Mouse (Mus musculus) left cerebral cortex, adult 8-10 months (tissue): ENCODE measurements around the gene Chst12. TPM values are rescaled to one million over a fixed set of nuclear protein-coding genes. Genes with fewer than 3 reads are reported as not detected.

Experiments
- DNase-seq, 2 experiments: peaks; one replicate each; pipeline ENCODE4 v3.0.0; 2022; ENCODE audit warnings: low spot score in 2 of 2
- total RNA-seq, 4 experiments: library from RNA; stranded (reverse); gene quantifications; 2 replicates each; pipeline ENCODE4 v1.2.4; 2022

Gene Chst12
- total RNA-seq, 4 experiments from 2014 or later, result 17.4 to 20.2 (median 18.7) TPM

- DNase-seq, result no peak
Measured at GRCm38 (mm10) chr5:140517159-140517920, 12.0 kb downstream of the Chst12 start.

GRCm38 (mm10) chr5:140517921-140518230, 12.5 kb downstream of the Chst12 start:
- no peak for DNase-seq

GRCm38 (mm10) chr5:140521196-140521595, 15.8 kb downstream of the Chst12 start:
- DNase-seq, result no peak

GRCm38 (mm10) chr5:140526754-140527153, 21.4 kb downstream of the Chst12 start:
- no peak for DNase-seq

GRCm38 (mm10) chr5:140538111-140538683, 32.8 kb downstream of the Chst12 start:
- no peak for DNase-seq

- peak in 1 of 2 experiments; percentile 83 for DNase-seq
Measured at GRCm38 (mm10) chr5:140540106-140540505, 34.8 kb downstream of the Chst12 start.

GRCm38 (mm10) chr5:140542811-140543575, 37.6 kb downstream of the Chst12 start:
- peak; percentile 46 to 73 for DNase-seq

GRCm38 (mm10) chr5:140545651-140546050, 40.3 kb downstream of the Chst12 start:
- DNase-seq, result no peak

- DNase-seq, result no peak
Measured at GRCm38 (mm10) chr5:140546332-140546731, 41.0 kb downstream of the Chst12 start.

GRCm38 (mm10) chr5:140549306-140550047, 44.1 kb downstream of the Chst12 start:
- peak in 1 of 2 experiments; percentile 70 for DNase-seq

- DNase-seq, result no peak
Measured at GRCm38 (mm10) chr5:140553719-140554118, 48.4 kb downstream of the Chst12 start.

GRCm38 (mm10) chr5:140556859-140557258, 51.5 kb downstream of the Chst12 start:
- DNase-seq, result no peak

GRCm38 (mm10) chr5:140562601-140563000, 57.3 kb downstream of the Chst12 start:
- DNase-seq, result no peak

- DNase-seq, result no peak
Measured at GRCm38 (mm10) chr5:140564896-140565295, 59.5 kb downstream of the Chst12 start, which contains the start of gene Grifin. Gene Grifin, minus strand, starts transcription at chr5:140565071.

GRCm38 (mm10) chr5:140565451-140565850, 60.1 kb downstream of the Chst12 start:
- DNase-seq, result peak in 1 of 2 experiments; percentile 34

GRCm38 (mm10) chr5:140565856-140566255, 60.5 kb downstream of the Chst12 start:
- DNase-seq, result peak; percentile 34 to 48

GRCm38 (mm10) chr5:140566271-140566670, 60.9 kb downstream of the Chst12 start:
- DNase-seq, result no peak

GRCm38 (mm10) chr5:140567321-140567720, 62.0 kb downstream of the Chst12 start:
- DNase-seq, result no peak

GRCm38 (mm10) chr5:140567751-140568150, 62.4 kb downstream of the Chst12 start:
- no peak for DNase-seq

- DNase-seq, result peak in 1 of 2 experiments; percentile 37
Measured at GRCm38 (mm10) chr5:140568321-140568970, 63.1 kb downstream of the Chst12 start.

GRCm38 (mm10) chr5:140569032-140569595, 63.8 kb downstream of the Chst12 start:
- DNase-seq, result no peak
